Mouse (Mus musculus) bone marrow macrophage, adult 2 months (primary cell): Measurements from ENCODE around the gene Atp5e.

ENCODE experiments used
- CTCF ChIP-seq: IDR thresholded peaks from 2 replicates; pipeline ENCODE4 v1.5.1; 2012; ENCODE audit warnings: low read depth, mild to moderate bottlenecking, low read length, moderate library complexity
- POLR2A ChIP-seq: IDR thresholded peaks from 2 replicates; pipeline ENCODE4 v1.6.1; 2012; ENCODE audit warnings: mild to moderate bottlenecking, low read depth, low read length, borderline replicate concordance

DNA sequence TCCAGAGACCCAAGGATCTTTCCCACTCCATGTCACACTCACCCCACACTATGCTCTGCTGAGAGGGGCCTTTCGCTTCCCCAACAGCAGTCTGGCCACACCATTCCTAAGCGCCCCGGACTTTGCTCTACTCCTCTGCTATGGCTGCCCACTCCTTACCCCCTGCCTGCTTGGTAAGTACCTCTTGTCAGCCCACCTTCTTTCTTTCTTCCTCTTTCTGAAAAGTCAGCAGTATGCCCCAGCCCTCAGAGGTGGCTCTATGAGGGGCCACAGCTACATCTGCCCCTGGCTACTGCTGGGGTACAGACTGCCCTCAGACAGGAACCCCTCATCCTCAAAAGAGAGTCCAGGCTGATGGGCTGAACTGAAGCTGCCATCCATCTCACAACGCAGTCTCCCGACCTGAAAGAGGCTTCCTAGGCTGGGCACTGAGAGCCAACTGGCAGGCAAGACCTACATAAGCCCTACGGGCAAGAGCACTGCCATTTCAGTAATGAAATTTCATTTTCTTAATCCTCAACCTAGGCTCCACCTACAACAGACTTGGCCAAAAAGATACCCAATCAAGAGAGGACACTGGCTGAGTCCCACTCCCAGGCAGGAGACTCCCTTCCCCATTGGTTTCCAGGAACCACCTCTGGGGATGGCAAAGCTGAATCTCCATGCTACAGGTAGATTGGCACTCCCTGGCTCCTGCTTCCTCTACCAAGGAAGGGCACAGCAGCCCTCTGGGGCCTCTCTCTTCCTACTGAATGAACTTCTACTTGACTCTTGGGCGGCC, 26.8 kb downstream of the Atp5e start:
- no peak for TF ChIP-seq CTCF
- no peak for TF ChIP-seq POLR2A
